Mouse (Mus musculus) liver, adult 2 months (tissue): ENCODE data around the gene Atp6v1e1. TPM values are rescaled to one million over a fixed set of nuclear protein-coding genes. Genes with fewer than 3 reads are reported as not detected.

Source experiments
- DNase-seq: peaks from one replicate; pipeline ENCODE4 v3.0.0-alpha.2; 2011; ENCODE audit warnings: low read depth, low spot score; ENCODE audit errors: extremely low read depth
- H3K27ac ChIP-seq: fragments of 200-500 bp; replicated peaks from 2 replicates; pipeline ENCODE4 v1.5.1; 2012; ENCODE audit warnings: low read depth, mild to moderate bottlenecking, control low read depth, inconsistent platforms, low read length; ENCODE audit not compliant: insufficient read depth
- H3K27me3 ChIP-seq: fragments of 200-500 bp; 2 replicates; pipeline ENCODE4 v1.6.1; 2012; ENCODE audit warnings: mild to moderate bottlenecking, moderate library complexity, low read length, inconsistent platforms; ENCODE audit not compliant: control insufficient read depth, insufficient read depth
- H3K36me3 ChIP-seq: fragments of 200-500 bp; 2 replicates; pipeline ENCODE4 v1.6.1; 2012; ENCODE audit warnings: low read length, inconsistent platforms; ENCODE audit not compliant: control insufficient read depth, insufficient read depth
- H3K4me1 ChIP-seq: fragments of 200-500 bp; 2 replicates; pipeline ENCODE4 v1.6.1; 2011; ENCODE audit warnings: low read length; ENCODE audit not compliant: control insufficient read depth, insufficient read depth
- H3K4me3 ChIP-seq: fragments of 200-500 bp; 2 replicates; pipeline ENCODE4 v1.5.1; 2011; ENCODE audit warnings: low read depth, mild to moderate bottlenecking, control low read depth, low read length, moderate library complexity; ENCODE audit not compliant: insufficient read depth
- H3K79me2 ChIP-seq: fragments of 200-500 bp; 2 replicates; pipeline ENCODE4 v1.6.1; 2012; ENCODE audit warnings: inconsistent platforms, mild to moderate bottlenecking, low read length, moderate library complexity; ENCODE audit not compliant: control insufficient read depth, insufficient read depth
- H3K9ac ChIP-seq: fragments of 200-500 bp; 2 replicates; pipeline ENCODE4 v1.6.1; 2012; ENCODE audit warnings: low read depth, mild to moderate bottlenecking, control low read depth, inconsistent platforms, low read length
- CTCF ChIP-seq: fragments of 200-500 bp; IDR thresholded peaks from 2 replicates; pipeline ENCODE4 v1.5.1; 2011; ENCODE audit warnings: low read depth, low read length, control low read depth
- POLR2A ChIP-seq: fragments of 200-500 bp; IDR thresholded peaks from 2 replicates; pipeline ENCODE4 v1.6.1; 2011; ENCODE audit warnings: low read length, control low read depth; ENCODE audit not compliant: insufficient read depth; ENCODE audit errors: extremely low read depth
- WGBS: fragments of 180-500 bp; shearing (Covaris S2); methylation state at CpG from one replicate; pipeline ENCODE4 v1.1.7; 2018; 5-methylcytosine and 5-hydroxymethylcytosine counted together
- polyA plus RNA-seq: library from polyadenylated mRNA; depleted of rRNA; stranded (reverse); fragments of >200 nt; gene quantifications from 2 replicates; pipeline ENCODE4 v1.2.3, GENCODE M21; 2012; rRNA removed
- total RNA-seq: library from RNA; depleted of rRNA; stranded (reverse); fragments of >200 nt; gene quantifications from 2 replicates; pipeline ENCODE4 v1.2.3, GENCODE M21; 2014; rRNA removed

The Atp6v1e1 gene
- total and polyA plus RNA-seq, 2 experiments: 110 to 137 TPM

DNA sequence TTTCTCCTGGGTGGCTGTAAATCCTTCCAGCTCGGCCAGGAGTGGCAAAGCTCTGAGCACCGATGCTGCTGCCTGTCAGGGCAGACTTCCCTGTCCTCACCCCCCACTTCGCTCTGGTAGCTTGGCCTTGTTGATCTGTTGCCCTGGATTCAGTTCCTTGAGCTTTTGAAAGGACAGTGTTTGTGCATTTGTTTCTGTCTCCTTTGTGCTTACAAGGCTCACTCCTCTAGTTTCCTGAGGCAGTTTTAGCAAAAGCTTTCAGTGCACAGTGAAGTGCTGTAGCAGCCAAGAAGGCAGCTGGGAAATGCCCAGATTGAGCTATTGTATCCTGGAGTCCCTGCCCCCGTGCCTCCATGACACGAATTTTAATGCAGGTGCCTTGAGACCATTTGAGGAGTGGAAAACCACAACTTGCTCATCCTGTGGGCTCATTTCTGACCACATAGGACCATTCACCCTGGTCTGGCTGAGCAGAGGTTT is 49.4 kb downstream of the Atp6v1e1 start, which contains the start of gene Slc25a18:
Gene Slc25a18 (plus strand): TSS at position 430 of the 480 bp plus-strand sequence.
- no peak within 1 kb of the TSS for H3K4me3 ChIP-seq
- H3K27ac ChIP-seq: no peak within 1 kb of the TSS
- no peaks in the 10 kb centered on the region for H3K79me2 ChIP-seq
- H3K9ac ChIP-seq: no peak within 1 kb of the TSS
- no peaks in the 10 kb centered on the region for H3K27me3 ChIP-seq
- TF ChIP-seq POLR2A (no peak), CTCF (no peak)
- H3K4me1 ChIP-seq: no peaks in the 10 kb centered on the region
- H3K36me3 ChIP-seq: peaks cover 12% of the 10 kb centered on the region; the same call in 1 of the 2 replicates
- WGBS: 85% methylated on average over 5 of the region's 5 CpGs
- no peak for DNase-seq

DNA sequence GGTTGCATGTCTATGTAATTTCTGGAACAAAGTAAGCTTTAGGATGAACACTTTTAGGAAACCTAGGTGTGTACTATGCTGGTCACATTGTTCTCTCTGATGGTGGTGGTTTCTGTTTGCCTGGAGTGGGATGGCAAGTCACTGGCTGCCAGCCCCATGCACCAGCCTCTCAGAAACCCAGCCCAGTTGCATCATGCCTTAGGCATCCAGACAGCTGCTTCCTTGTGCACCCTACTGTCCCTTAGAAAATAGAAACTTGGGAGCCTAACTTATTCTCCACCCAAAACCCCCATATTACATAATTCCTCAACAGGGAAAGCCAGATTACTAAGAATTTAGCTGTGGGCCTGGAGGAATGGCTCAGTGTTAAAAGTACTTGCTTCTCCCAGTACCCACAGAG is 50.6 kb downstream of the Atp6v1e1 start:
- Histone ChIP-seq H3K4me1 (no peaks in the 10 kb centered on the region), H3K79me2 (no peaks in the 10 kb centered on the region), H3K36me3 (peaks cover 12% of the 10 kb centered on the region; the same call in 1 of the 2 replicates), H3K4me3 (no peak overlapping the region), H3K9ac (no peak overlapping the region), H3K27ac (no peak overlapping the region), H3K27me3 (no peaks in the 10 kb centered on the region)
- TF ChIP-seq CTCF (no peak), POLR2A (no peak)
- no peak for DNase-seq

DNA sequence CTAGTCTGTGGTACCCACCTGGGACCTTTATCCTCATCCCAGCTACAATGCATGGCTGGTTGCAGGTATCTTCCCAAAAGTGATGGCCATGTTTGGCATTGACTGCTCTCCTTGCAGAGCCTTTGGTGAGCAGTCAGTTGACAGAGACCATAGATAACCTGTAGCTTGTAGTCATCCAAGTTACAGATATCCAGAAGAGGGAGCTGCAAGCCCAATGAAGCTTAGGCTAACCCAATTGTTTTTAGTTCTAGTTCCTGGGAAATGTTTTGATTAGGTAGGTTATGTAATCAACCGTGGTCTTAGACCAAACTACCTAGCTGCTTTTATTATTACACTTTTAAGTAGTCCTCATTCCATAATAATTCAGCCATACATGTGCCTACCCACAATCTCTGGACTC is 51.2 kb downstream of the Atp6v1e1 start:
- H3K4me3 ChIP-seq: no peak overlapping the region
- no peak for DNase-seq
- H3K79me2 ChIP-seq: no peaks in the 10 kb centered on the region
- H3K4me1 ChIP-seq: no peaks in the 10 kb centered on the region
- no peaks in the 10 kb centered on the region for H3K27me3 ChIP-seq
- 5% methylated on average over 1 of the region's 1 CpGs for WGBS
- H3K27ac ChIP-seq: no peak overlapping the region
- no peak for TF ChIP-seq POLR2A
- TF ChIP-seq CTCF: no peak
- H3K9ac ChIP-seq: no peak overlapping the region
- H3K36me3 ChIP-seq: peaks cover 17% of the 10 kb centered on the region

DNA sequence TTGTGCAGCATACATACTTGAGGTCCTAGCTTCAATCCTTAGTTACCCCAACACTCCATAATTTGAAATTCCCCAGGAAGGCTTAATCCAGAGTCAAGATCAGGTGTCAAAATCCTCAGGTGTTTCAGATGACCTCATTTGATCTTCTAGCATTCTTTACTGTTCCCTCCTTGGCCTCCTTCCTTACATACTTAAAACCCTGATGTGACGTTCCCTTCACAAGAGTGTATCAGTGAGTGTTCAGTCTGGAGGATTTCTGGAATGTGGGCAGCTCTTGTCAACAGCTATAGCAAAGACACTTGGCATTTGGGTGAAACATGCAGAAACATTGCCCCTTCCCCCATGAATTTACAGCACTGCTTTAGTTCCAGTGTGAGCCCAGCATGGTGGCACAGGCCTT is 52.6 kb downstream of the Atp6v1e1 start:
- no peaks in the 10 kb centered on the region for H3K27me3 ChIP-seq
- H3K27ac ChIP-seq: no peak overlapping the region
- no peaks in the 10 kb centered on the region for H3K4me1 ChIP-seq
- DNase-seq: no peak
- no peaks in the 10 kb centered on the region for H3K79me2 ChIP-seq
- WGBS: 81% methylated on average over 1 of the region's 1 CpGs
- H3K4me3 ChIP-seq: no peak overlapping the region
- no peak overlapping the region for H3K9ac ChIP-seq
- no peak for TF ChIP-seq POLR2A
- no peak for TF ChIP-seq CTCF
- peaks cover 24% of the 10 kb centered on the region for H3K36me3 ChIP-seq

DNA sequence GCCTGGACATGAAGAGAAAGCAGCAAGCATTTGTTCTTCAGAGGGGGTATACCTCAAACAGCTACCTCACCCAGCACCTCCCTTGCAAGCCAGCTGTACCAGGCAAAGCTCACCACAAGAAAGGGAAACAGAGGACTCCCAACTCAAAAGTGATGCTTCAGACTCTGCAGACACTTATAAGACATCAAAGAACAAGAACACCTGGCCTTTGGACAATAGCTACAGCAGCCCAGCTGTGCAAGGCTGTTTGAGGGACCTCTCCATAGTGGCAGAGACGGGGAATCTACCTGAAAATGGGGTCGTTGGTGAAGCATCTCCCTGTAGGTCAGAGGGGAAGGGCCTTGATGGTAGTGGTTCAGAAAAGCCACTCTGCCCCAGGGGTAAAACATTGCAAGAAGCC is 61.4 kb downstream of the Atp6v1e1 start:
- no peak for TF ChIP-seq POLR2A
- TF ChIP-seq CTCF: no peak
- Histone ChIP-seq H3K79me2 (no peaks in the 10 kb centered on the region), H3K27me3 (no peaks in the 10 kb centered on the region), H3K4me1 (no peaks in the 10 kb centered on the region), H3K9ac (no peak overlapping the region), H3K4me3 (no peak overlapping the region), H3K36me3 (peaks cover 56% of the 10 kb centered on the region), H3K27ac (no peak overlapping the region)
- WGBS: 84% methylated on average over 2 of the region's 2 CpGs
- no peak for DNase-seq

DNA sequence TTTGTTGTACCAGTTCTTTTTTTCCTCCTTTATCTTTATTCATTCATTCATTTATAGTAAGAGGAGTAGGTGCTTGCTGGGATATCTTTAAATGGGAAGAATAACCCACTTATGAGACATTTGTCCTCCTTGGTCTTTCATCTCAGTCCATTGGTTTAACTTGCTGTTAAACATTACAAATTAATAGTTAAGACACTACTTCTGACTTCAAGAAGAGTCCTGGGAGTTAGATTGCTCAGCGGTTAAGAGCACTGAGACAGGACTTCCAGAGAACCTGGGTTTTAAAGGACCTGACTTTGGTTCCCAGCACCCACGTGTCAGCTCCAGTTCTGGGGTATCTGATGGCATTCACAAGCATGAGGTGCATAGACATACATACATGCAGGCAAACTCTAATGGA is 76.2 kb downstream of the Atp6v1e1 start:
- Histone ChIP-seq H3K27me3 (no peaks in the 10 kb centered on the region), H3K36me3 (peaks cover 20% of the 10 kb centered on the region), H3K4me1 (no peaks in the 10 kb centered on the region), H3K27ac (no peak overlapping the region), H3K79me2 (no peaks in the 10 kb centered on the region), H3K9ac (no peak overlapping the region), H3K4me3 (no peak overlapping the region)
- TF ChIP-seq POLR2A (no peak), CTCF (no peak)
- WGBS: 90% methylated on average over 2 of the region's 2 CpGs
- no peak for DNase-seq

Other genes with a start within 250 kb of the Atp6v1e1 start
- gene Cecr2, start 156.4 kb downstream of the Atp6v1e1 start, total RNA-seq: 9.3 and 12.3 TPM in 2 replicates
- 4.3 and 5.1 TPM in 2 replicates for gene Cecr2, start 156.4 kb downstream of the Atp6v1e1 start, polyA plus RNA-seq
- not detected in 2 replicates for gene Slc25a18, start 49.2 kb downstream of the Atp6v1e1 start, total RNA-seq
- gene Slc25a18, start 49.2 kb downstream of the Atp6v1e1 start, polyA plus RNA-seq: not detected in 2 replicates
- 17.4 and 18.0 TPM in 2 replicates for gene Bcl2l13, start 13.4 kb upstream of the Atp6v1e1 start, total RNA-seq
- gene Bcl2l13, start 13.4 kb upstream of the Atp6v1e1 start, polyA plus RNA-seq: 24.3 and 25.7 TPM in 2 replicates
- 13.9 and 16.8 TPM in 2 replicates for gene Bid, start 94.1 kb upstream of the Atp6v1e1 start, total RNA-seq
- 6.1 and 6.9 TPM in 2 replicates for gene Bid, start 94.1 kb upstream of the Atp6v1e1 start, polyA plus RNA-seq